Mouse (Mus musculus) liver, embryonic 11.5 days (tissue): ENCODE results near the gene Ppp1r2. TPM values are rescaled to one million over a fixed set of nuclear protein-coding genes. Genes with fewer than 3 reads are reported as not detected.
"Not testable (repeated sequence)": the region's sequence is repeated elsewhere in the genome, so short reads cannot be mapped to it uniquely, and the experiment has no call there.

ENCODE experiments used
- ATAC-seq: fragments of 200-750 bp; cut with Nextera tagmentation; replicated peaks from 2 replicates; pipeline ENCODE4 v1.8.0; 2017; ENCODE audit warnings: moderate number of reproducible peaks, mild to moderate bottlenecking, moderate TSS enrichment, moderate library complexity; ENCODE audit not compliant: low FRiP score
- DNase-seq: peaks from one replicate; pipeline ENCODE4 v3.0.0-alpha.2; 2017; ENCODE audit warnings: low spot score
- H3K27ac ChIP-seq: fragments of 300-500 bp; sonication (generic); 2 replicates; pipeline ENCODE4 v1.5.1; 2014; ENCODE audit warnings: mild to moderate bottlenecking, low read depth, low read length, control low read depth
- H3K27me3 ChIP-seq: fragments of 300-500 bp; sonication (generic); replicated peaks from 2 replicates; pipeline ENCODE4 v1.6.1; 2014; ENCODE audit warnings: low read length, mixed read lengths; ENCODE audit not compliant: control insufficient read depth, insufficient read depth
- H3K36me3 ChIP-seq: fragments of 300-500 bp; sonication (generic); 2 replicates; pipeline ENCODE4 v1.6.1; 2014; ENCODE audit warnings: mild to moderate bottlenecking, low read length, moderate library complexity, mixed read lengths; ENCODE audit not compliant: control insufficient read depth, insufficient read depth
- H3K4me1 ChIP-seq: fragments of 300-500 bp; sonication (generic); replicated peaks from 2 replicates; pipeline ENCODE4 v1.6.1; 2014; ENCODE audit warnings: low read length, mixed read lengths; ENCODE audit not compliant: control insufficient read depth, insufficient read depth
- H3K4me2 ChIP-seq: fragments of 300-500 bp; sonication (generic); 2 replicates; pipeline ENCODE4 v1.6.1; 2014; ENCODE audit warnings: mild to moderate bottlenecking, control low read depth, moderate library complexity
- H3K4me3 ChIP-seq: fragments of 300-500 bp; sonication (generic); 2 replicates; pipeline ENCODE4 v1.5.1; 2014; ENCODE audit warnings: low read depth, low read length, control low read depth
- H3K9ac ChIP-seq: fragments of 300-500 bp; sonication (generic); 2 replicates; pipeline ENCODE4 v1.6.1; 2014; ENCODE audit warnings: low read depth, low read length, control low read depth
- H3K9me3 ChIP-seq: fragments of 300-500 bp; sonication (generic); 2 replicates; pipeline ENCODE4 v1.6.1; 2016; ENCODE audit warnings: low read length, inconsistent platforms, mixed read lengths; ENCODE audit not compliant: control insufficient read depth
- WGBS: fragments of 180-500 bp; shearing (Covaris S2); extraction: QIAGEN DNeasy Blood & Tissue Kit; methylation state at CpG from one replicate; pipeline ENCODE4 v1.1.7; 2014; 5-methylcytosine and 5-hydroxymethylcytosine counted together
- polyA plus RNA-seq: library from polyadenylated mRNA; unstranded; fragments of >200 nt; fragmentation: Nextera tagmentation; extraction: Ambion mirVana; gene quantifications from 2 replicates; pipeline ENCODE4 v1.2.1, GENCODE M21; 2014

Gene Ppp1r2
- 68.0 and 69.0 TPM in 2 replicates for polyA plus RNA-seq

DNA sequence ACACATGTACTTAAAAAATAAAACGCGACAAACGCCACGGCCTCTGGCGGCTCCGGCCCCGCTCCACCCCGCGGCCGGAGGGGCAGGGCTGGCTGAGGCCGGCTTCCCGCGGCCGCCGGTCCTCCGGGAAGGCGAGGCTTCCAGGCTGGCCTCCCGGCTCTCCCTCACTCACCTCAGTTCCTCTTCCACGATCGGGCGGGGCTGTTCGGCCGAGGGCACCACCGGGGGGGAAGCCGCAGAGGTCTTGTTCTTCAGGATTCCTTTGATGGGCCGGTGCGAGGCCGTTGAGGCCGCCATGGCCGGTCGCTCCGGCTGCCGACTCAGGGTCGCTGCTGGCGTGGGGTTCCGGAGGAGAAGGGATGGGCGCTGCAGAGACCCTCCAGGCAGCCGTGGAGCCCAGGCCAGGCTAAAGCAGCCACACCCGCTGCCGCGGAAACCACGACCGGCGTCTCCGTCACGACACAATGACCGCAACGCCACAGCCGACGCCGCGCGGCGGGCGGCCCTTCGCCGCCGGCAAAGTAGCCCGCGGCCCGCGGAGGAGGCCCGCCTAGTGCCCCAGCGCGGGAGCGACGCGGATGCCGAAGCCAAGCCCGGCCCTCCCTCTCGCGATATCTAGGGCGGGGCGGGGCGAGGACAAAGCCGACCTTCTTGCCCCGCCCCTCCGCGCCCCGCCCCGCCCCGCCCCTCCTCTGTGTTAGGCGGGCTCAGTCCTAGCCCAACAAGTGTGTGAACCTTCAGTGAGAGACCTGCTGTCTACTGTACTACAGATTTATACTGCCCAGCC, at the start of gene Ppp1r2:
Gene Ppp1r2 (minus strand): TSS at position 604 of the 787 bp plus-strand sequence.
- ATAC-seq, result peak; percentile 95
- peak within 1 kb of the TSS; percentile 80 for H3K9ac ChIP-seq
- H3K9me3 ChIP-seq, result no peaks in the 10 kb centered on the region
- DNase-seq, result peak; percentile 93
- peaks cover 24% of the 10 kb centered on the region for H3K4me1 ChIP-seq
- no peaks in the 10 kb centered on the region for H3K36me3 ChIP-seq
- peak within 1 kb of the TSS; percentile 79 for H3K4me2 ChIP-seq
- peak within 1 kb of the TSS; percentile 78 for H3K4me3 ChIP-seq
- under 1% methylated on average over 77 of the region's 83 CpGs for WGBS
- H3K27me3 ChIP-seq, result no peaks in the 10 kb centered on the region
- peak within 1 kb of the TSS; percentile 85 for H3K27ac ChIP-seq

DNA sequence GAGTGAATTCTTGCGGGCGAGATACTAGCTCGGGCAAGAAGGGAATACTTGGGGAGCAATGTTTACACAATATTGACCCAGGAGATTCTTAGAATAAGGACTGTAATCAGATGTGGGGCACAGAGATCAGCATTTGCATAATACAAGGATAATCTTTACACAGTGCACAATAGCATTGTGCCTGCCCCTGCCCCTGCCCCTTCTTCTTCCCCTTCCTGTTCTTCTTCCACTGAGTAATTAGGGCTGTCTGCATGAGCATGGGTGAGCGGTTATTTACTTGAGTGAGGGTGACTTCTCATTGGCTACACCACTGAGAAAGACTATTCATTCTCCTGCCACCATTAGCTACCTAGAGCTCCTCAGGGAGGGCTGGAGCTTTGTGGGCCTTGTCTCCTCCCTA, 46.4 kb upstream of the Ppp1r2 start:
- H3K9me3 ChIP-seq, result no peaks in the 10 kb centered on the region
- H3K36me3 ChIP-seq, result no peaks in the 10 kb centered on the region
- no peak overlapping the region for H3K9ac ChIP-seq
- no peak for DNase-seq
- no peak overlapping the region for H3K27ac ChIP-seq
- H3K4me2 ChIP-seq, result no peak overlapping the region
- no peaks in the 10 kb centered on the region for H3K27me3 ChIP-seq
- H3K4me1 ChIP-seq, result no peaks in the 10 kb centered on the region
- ATAC-seq, result no peak
- WGBS, result 76% methylated on average over 4 of the region's 4 CpGs
- H3K4me3 ChIP-seq, result no peak overlapping the region

DNA sequence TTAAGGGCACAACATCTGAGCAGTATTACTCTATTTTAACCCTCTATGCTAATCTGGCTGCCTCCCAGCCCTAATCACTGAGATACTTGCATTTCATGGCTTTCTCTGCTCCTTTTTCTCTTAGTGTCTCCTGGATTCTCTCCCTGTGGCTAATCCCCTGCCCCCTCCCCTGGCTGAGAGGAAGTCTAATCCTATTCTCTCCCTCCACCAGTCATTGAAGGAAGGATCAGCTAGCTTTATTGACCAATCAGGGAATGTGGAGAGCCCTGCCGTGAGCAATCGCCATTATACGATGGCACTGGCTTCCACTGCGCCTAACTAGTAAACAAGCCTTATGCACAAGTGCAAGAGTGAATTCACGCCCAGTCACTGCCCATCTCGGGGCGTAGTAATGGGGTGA, 45.9 kb upstream of the Ppp1r2 start:
- 78% methylated on average over 7 of the region's 7 CpGs for WGBS
- no peak overlapping the region for H3K4me2 ChIP-seq
- H3K27me3 ChIP-seq, result no peaks in the 10 kb centered on the region
- DNase-seq (no peak), ATAC-seq (no peak)
- no peak overlapping the region for H3K27ac ChIP-seq
- H3K9ac ChIP-seq, result no peak overlapping the region
- H3K4me1 ChIP-seq, result no peaks in the 10 kb centered on the region
- no peaks in the 10 kb centered on the region for H3K9me3 ChIP-seq
- H3K36me3 ChIP-seq, result no peaks in the 10 kb centered on the region
- no peak overlapping the region for H3K4me3 ChIP-seq

GRCm38 (mm10) chr16:31319723-31320122, 44.6 kb upstream of the Ppp1r2 start:
- not testable (repeated sequence) for H3K9me3 ChIP-seq, H3K4me1 ChIP-seq, H3K27me3 ChIP-seq, H3K4me2 ChIP-seq, H3K27ac ChIP-seq, H3K4me3 ChIP-seq, H3K36me3 ChIP-seq, DNase-seq, H3K9ac ChIP-seq, ATAC-seq
- WGBS, result 55% methylated on average over 3 of the region's 3 CpGs

DNA sequence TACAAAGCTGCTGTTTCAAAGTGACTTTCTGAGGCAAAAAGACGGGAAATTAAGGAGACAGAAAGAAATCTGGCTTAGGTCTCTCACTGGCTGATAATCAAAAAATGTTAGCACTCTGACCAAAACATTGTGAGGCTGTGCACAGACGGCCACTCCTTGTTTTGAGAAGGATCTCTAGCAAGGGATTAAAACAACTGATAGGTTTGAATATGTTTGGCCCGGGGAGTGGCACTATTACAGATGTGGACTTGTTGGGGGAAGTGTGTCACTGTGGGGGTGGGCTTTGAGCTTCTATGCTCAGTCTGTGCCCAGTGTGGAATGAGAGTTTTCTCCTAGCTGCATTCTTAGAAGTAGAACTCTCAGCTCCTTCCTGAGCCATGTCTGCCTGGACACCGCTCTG, 44.2 kb upstream of the Ppp1r2 start:
- DNase-seq (no peak), ATAC-seq (no peak)
- H3K27ac ChIP-seq, result no peak overlapping the region
- no peaks in the 10 kb centered on the region for H3K4me1 ChIP-seq
- no peak overlapping the region for H3K4me3 ChIP-seq
- 76% methylated on average over 4 of the region's 4 CpGs for WGBS
- no peak overlapping the region for H3K9ac ChIP-seq
- no peaks in the 10 kb centered on the region for H3K36me3 ChIP-seq
- no peak overlapping the region for H3K4me2 ChIP-seq
- no peaks in the 10 kb centered on the region for H3K9me3 ChIP-seq
- H3K27me3 ChIP-seq, result no peaks in the 10 kb centered on the region

GRCm38 (mm10) chr16:31318418-31318817, 43.3 kb upstream of the Ppp1r2 start:
- H3K4me3 ChIP-seq, result no peak overlapping the region
- H3K27me3 ChIP-seq, result no peaks in the 10 kb centered on the region
- H3K4me1 ChIP-seq, result no peaks in the 10 kb centered on the region
- no peak overlapping the region for H3K27ac ChIP-seq
- DNase-seq, result no peak
- no peaks in the 10 kb centered on the region for H3K36me3 ChIP-seq
- H3K9me3 ChIP-seq, result no peaks in the 10 kb centered on the region
- 43% methylated on average over 2 of the region's 2 CpGs for WGBS
- no peak for ATAC-seq
- H3K4me2 ChIP-seq, result no peak overlapping the region
- H3K9ac ChIP-seq, result no peak overlapping the region

GRCm38 (mm10) chr16:31316246-31317143, 41.4 kb upstream of the Ppp1r2 start:
- ATAC-seq, H3K4me3 ChIP-seq, H3K9me3 ChIP-seq, H3K9ac ChIP-seq, H3K36me3 ChIP-seq, H3K27me3 ChIP-seq, DNase-seq, H3K4me1 ChIP-seq, H3K27ac ChIP-seq, H3K4me2 ChIP-seq: not testable (repeated sequence)
- 55% methylated on average over 11 of the region's 12 CpGs for WGBS

DNA sequence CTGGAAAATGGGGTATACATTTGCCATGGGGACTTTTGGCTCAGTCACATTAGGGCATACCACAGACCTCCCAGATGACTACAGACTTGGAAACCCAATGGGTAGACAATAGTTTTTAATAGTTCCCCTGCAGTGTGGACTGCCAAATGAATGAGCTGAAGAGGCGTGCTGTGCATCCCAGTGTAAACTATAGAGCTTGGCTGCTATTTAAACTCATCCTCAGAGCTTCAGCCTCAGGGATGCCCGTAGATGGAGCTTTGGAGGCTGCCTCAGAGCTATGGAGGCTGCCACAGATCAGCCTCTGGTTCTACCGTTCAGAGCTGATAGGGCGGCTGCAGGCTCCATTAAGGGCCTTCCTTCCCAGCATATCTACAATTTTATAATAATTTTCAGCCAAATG, 40.2 kb upstream of the Ppp1r2 start:
- no peaks in the 10 kb centered on the region for H3K4me1 ChIP-seq
- no peaks in the 10 kb centered on the region for H3K36me3 ChIP-seq
- DNase-seq (no peak), ATAC-seq (no peak)
- H3K9me3 ChIP-seq, result no peaks in the 10 kb centered on the region
- no peak overlapping the region for H3K4me3 ChIP-seq
- no peak overlapping the region for H3K27ac ChIP-seq
- no peaks in the 10 kb centered on the region for H3K27me3 ChIP-seq
- 80% methylated on average over 4 of the region's 4 CpGs for WGBS
- no peak overlapping the region for H3K4me2 ChIP-seq
- no peak overlapping the region for H3K9ac ChIP-seq
